Mouse (Mus musculus) spleen, adult 18-20 months (tissue): ENCODE data around the gene Metrn.
A peak's percentile ranks its signal among the peaks of the same experiment; 100 is the strongest.

Experiments
- DNase-seq, 2 experiments: peaks; one replicate each; pipeline ENCODE4 v3.0.0; 2022; ENCODE audit warnings: mixed read lengths in 2 of 2

The Metrn gene

DNA sequence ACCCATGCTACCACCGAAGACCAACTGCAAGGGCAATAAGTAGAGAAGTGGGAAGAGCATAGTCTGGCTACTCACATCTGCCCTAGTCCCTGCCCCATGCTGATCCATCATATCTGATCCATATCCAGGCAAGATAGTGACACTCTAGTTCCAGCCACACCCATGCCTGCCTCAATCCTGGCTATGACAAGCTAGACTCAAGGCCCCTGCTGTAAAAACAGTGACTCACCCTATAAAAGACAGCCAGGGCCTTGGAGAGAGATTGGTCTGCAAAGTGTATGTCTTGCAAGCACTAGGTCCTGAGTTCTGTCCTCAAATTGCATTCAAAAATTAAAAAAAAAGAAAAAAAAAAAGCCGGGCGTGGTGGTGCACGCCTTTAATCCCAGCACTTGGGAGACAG lies 9.6 kb upstream of the Metrn start:
- no peak for DNase-seq

DNA sequence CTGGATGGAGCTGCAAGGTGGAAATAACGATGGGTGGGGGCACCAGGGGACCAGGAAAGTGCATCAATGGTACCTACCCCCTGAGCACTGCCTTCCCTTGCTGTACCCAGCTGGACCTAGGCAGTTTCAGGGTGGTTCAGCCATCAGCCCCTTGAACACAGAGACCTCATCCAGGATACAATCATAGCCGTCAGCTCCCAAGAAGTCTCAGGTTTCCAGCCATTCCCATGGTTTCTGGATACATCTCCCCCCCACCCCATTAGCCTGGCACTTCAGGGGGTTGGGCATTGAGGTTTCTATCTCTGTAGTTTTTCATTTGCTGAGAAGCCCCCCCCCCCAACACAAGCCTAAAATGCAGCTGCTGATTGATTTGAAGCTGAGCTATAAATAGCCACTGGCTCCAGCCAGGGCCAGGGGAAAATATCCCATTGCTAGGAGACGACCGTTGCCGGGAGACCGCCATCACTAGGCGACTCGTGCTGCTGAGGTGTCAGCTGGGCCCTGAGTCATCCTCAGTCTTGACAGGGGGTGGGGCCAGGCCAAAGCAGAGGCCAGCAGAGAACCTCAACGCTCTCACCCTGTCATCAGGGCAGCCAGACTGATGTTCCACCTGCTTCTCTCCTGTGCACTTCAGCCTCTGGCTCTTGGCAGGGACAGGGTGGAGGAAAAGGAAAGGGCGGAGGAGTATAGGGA lies 6.0 kb upstream of the Metrn start:
- no peak for DNase-seq

DNA sequence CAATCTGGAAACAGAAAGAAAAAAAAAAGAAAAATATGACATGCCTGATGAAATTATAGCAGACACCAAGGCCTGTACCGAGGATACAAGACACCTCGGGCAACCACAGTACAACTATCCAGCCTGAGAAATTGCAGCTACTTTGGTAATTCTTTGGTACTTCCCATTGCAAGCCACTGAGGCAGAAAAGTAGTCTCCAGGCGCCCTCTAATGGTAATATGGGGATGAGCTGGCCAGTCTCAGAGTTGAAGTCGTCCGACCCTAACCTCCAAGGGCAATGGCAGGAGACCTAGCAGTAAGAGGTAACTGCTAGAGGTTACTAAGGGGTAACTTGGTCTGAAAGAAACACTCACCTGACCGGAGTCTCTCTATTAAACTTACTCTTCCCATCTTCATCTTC lies 4.1 kb upstream of the Metrn start:
- DNase-seq, result peak; percentile 49 to 57

- DNase-seq, result peak in 1 of 2 experiments; percentile 26
These were observed 645 bp downstream of the Metrn start for GRCm38 (mm10) chr17:25796211-25796771.

GRCm38 (mm10) chr17:25795609-25796092 lies 1.3 kb downstream of the Metrn start, which contains the start of gene AC134908.4:
TSS of gene AC134908.4 (minus strand) at chr17:25795659.
- DNase-seq, result no peak

- no peak for DNase-seq
These were observed 1.9 kb downstream of the Metrn start for GRCm38 (mm10) chr17:25794998-25795397.

DNA sequence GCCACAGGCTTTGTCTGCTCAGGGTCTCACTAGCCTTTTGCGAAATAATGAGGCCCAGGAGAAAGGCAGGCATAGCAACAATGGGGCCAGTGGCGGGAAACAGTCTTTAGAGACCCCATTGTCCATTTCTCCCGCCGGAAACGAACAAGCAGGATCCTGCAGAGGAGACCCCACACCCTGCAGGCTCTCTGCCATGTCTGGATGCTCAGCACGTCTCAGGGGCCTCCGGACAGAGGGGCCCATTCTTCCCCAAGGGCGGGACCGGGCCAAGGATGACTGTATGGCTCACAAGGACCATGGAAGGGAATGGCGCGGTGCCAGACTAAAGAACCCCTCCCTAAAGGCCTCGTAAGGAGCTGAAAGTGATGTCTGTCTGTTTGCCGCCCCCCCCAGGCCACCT lies 2.7 kb downstream of the Metrn start:
- no peak for DNase-seq

- DNase-seq, result peak; percentile 67 to 73
These were observed 4.3 kb downstream of the Metrn start, which contains the start of gene Fam173a for GRCm38 (mm10) chr17:25792615-25793014. TSS of gene Fam173a (minus strand) at chr17:25792901.

GRCm38 (mm10) chr17:25791843-25792527 lies 5.0 kb downstream of the Metrn start:
- peak; percentile 71 to 89 for DNase-seq

DNA sequence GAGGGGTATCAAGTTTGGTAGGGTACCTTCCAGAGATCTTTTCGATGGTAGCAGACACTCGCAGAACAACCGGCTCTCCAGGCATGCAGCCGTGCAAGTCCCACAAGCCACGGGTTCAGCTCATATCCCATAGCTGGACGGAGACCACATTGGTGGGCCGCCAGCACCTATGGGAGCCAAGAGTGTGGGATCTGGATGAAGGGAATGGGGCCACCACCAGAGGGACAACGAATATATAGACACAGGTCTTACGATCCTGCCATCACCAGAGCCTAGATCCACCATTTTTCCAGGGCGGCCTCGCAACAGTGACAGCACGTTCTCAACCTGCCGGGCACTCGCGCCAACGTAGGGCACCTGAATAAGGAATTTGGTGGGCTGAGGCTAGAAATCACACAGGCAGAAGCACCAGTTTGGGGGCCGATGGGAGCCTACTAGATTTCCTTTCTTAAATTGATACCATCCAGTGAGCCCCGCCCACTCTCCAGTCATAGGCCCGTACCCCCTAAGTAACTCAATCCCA lies 5.6 kb downstream of the Metrn start:
- DNase-seq, result no peak

DNA sequence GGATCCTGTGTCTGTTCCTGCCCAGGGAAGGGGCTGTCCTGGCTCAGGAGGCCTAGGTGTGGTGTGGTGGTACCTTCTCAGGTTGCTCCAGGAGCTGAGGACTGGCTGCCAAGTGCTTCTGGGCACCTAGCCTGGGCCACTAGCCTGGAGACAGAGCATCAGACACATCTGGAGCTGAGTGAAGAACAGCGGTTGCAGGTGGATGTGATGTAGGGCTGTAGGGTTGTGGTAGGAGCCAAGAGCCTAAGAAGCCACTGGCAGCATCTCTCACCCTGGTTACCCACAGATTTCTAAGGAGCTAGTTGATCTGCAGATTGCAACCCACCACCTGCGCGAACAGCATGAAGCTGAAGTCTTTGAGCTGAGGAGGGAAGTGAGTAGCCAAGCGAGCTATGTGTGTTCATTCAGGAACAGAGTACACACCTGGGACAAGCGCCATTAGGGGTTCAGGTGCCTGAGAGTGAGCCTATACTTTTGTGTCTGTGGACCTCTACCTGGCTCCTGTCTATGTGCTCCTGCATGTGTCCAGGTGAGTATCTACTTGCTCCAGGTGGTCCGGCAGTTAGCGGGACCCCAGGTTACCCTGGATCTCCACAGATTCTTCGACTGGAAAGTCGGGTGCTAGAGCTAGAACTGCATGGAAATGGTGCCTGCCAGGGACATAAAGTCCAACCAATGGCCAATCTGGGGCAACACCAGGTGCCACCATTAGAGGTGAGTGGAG lies 10.0 kb downstream of the Metrn start:
- no peak for DNase-seq

GRCm38 (mm10) chr17:25786280-25786679 lies 10.7 kb downstream of the Metrn start, which contains the start of gene Ccdc78:
TSS of gene Ccdc78 (plus strand) at chr17:25786580.
- DNase-seq, result no peak

- DNase-seq, result peak; percentile 87 to 94
These were observed 11.6 kb downstream of the Metrn start, which contains the start of gene Haghl for GRCm38 (mm10) chr17:25785281-25785745. TSS of gene Haghl (minus strand) at chr17:25785673.

DNA sequence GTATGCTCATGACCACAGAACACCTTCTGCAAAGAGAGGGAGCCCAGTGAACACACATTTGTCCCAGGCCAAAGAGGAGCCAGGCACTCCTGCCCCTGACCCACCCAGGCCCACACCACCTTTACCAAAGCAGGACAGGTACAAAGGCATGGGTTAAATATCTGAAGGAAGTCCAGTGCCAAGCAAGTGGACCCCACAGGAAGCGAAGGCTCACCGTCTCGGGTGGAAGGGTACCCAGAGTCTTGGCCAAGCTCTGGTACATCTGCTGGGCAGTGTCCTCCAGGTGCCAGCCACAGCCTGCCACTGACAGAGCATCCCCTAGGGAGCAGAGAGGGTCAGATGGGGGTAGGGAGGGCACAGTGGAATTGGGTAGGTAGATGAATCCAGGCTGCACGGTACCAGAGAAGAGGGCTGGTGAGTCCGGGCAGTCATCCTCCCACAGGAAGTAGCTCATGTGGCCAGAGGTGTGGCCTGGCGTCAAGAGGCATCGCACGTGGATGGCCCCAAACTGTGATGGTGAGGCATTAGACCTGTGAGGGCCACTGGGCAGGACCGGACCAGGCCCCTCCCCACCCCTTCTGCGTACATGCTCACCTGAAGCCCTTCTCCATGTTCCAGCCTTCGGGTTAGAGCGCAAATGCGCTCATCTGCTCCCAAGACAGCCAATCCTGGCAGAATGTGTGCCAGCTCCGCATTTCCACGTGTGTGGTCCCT lies 12.9 kb downstream of the Metrn start:
- no peak for DNase-seq

DNA sequence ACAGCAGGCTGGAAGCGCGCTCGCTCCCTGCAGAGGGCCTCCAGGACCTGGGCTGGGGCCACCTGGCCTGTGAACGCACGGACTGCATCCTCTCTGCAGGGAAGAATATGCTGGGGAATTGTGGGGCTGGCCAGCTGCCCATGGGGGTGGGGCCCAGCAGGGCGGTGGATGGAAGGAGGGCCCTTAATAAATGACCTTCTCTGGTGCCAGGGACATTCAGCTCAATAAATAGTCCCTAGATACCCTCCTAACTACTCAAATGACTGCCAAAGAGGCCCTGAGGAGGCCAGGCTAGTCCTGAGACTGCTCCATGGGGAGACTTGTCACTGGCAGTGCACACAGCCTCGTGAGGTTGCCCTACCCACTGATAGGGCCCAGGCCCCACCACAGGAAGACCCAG lies 13.8 kb downstream of the Metrn start:
- no peak for DNase-seq

GRCm38 (mm10) chr17:25781339-25781738 lies 15.6 kb downstream of the Metrn start:
- no peak for DNase-seq

GRCm38 (mm10) chr17:25777948-25778347 lies 19.0 kb downstream of the Metrn start:
- no peak for DNase-seq

GRCm38 (mm10) chr17:25775318-25776062 lies 21.4 kb downstream of the Metrn start:
- no peak for DNase-seq

GRCm38 (mm10) chr17:25773549-25774120 lies 23.3 kb downstream of the Metrn start, which contains the start of gene Narfl:
TSS of gene Narfl (plus strand) at chr17:25773776.
- DNase-seq, result peak; percentile 92 to 98

DNA sequence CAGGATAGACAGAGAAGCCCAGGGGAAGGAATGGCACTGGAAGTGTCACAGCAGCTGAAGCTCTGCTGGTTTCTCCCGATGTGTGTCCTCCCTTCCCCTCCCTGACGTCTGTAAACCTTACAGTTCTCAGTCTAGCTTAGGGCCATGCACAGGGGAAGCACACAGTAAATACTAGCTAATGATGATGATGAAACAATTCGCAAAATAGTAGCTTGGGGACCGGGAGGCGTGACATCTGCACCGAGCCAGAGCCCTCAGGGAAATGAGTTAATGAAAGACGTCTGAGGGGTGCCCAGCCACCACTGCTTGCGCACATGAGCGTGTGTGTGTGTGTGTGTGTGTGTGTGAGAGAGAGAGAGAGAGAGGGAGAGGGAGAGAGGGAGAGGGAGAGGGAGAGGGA lies 27.6 kb downstream of the Metrn start:
- no peak for DNase-seq

- DNase-seq, result no peak
These were observed 31.1 kb downstream of the Metrn start for GRCm38 (mm10) chr17:25765886-25766285.
